In the genomic region with DNA sequence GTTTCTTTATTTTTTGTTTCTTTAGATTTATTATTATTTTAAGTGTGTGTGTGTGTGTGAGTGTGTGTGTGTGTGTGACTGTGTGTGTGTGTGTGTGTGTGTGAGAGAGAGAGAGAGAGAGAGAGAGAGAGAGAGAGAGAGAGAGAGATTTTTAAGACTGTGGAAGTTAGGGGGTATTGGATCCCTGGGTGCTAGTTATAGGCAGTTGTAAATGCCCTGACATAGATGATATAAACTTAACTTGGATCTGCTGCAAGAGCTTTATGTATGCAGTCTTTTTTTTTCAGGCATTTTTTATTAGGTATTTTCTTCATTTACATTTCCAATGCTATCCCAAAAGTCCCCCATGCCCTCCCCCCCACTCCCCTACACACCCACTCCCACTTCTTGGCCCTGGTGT, we compare ENCODE assay signal across 3 mouse cellular contexts.
DNase-seq lines count a peak whose midpoint lies in the region; ATAC-seq and TF ChIP-seq lines count a peak whose summit lies in the region.
"Not testable (repeated sequence)": the region's sequence is repeated elsewhere in the genome, so short reads cannot be mapped to it uniquely, and the experiment has no call there.

No protein-coding gene starts in this region.

- H3K4me3 ChIP-seq in limb, embryonic 13.5 days; limb, embryonic 14.5 days (replicated peaks; ENCODE audit: low read length); neural tube, embryonic 13.5 days: not testable (repeated sequence)

- not testable (repeated sequence) for H3K27me3 ChIP-seq in limb, embryonic 13.5 days; limb, embryonic 14.5 days (ENCODE audit: control insufficient read depth, insufficient read depth, low read length); neural tube, embryonic 13.5 days

- H3K4me1 ChIP-seq in limb, embryonic 13.5 days; limb, embryonic 14.5 days (ENCODE audit: control insufficient read depth, insufficient read depth, low read length); neural tube, embryonic 13.5 days (replicated peaks): not testable (repeated sequence)

- not testable (repeated sequence) for H3K4me2 ChIP-seq in limb, embryonic 13.5 days (replicated peaks); limb, embryonic 14.5 days (replicated peaks; ENCODE audit: low read depth, low read length, severe bottlenecking); neural tube, embryonic 13.5 days

- H3K9me3 ChIP-seq in limb, embryonic 13.5 days; limb, embryonic 14.5 days (ENCODE audit: control insufficient read depth, low read length); neural tube, embryonic 13.5 days: not testable (repeated sequence)

- peak; percentile 75; the same call in 1 of the 2 replicates for ATAC-seq in limb, embryonic 13.5 days (ENCODE audit: low FRiP score, low read depth)
- peak; percentile 53; the same call in 1 of the 2 replicates for ATAC-seq in limb, embryonic 14.5 days (ENCODE audit: low FRiP score, low read depth)
- not testable (repeated sequence) for ATAC-seq in neural tube, embryonic 13.5 days (ENCODE audit: low read depth)

- not testable (repeated sequence) for H3K9ac ChIP-seq in limb, embryonic 13.5 days; limb, embryonic 14.5 days (ENCODE audit: low read depth, low read length, severe bottlenecking); neural tube, embryonic 13.5 days

- TF ChIP-seq POLR2A in limb, embryonic 14.5 days (IDR thresholded peaks at IDR 0.05; ENCODE audit: borderline replicate concordance, extremely low read depth, insufficient read depth, insufficient read length): not testable (repeated sequence)

- DNase-seq in limb, embryonic 14.5 days (ENCODE audit: low spot score): peak; percentile 36

- not testable (repeated sequence) for H3K36me3 ChIP-seq in limb, embryonic 13.5 days; limb, embryonic 14.5 days (ENCODE audit: control insufficient read depth, insufficient read depth, low read length); neural tube, embryonic 13.5 days

- not testable (repeated sequence) for H3K27ac ChIP-seq in limb, embryonic 13.5 days; limb, embryonic 14.5 days (replicated peaks; ENCODE audit: low read depth, low read length)
- H3K27ac ChIP-seq in neural tube, embryonic 13.5 days (replicated peaks): 0 out of 2 replicates have a peak overlapping the region, but pooled peaks have one; percentile 13
